Mouse (Mus musculus) liver, adult 2 months (tissue): ENCODE results near the gene Mmp24. TPM values are rescaled to one million over a fixed set of nuclear protein-coding genes. Genes with fewer than 3 reads are reported as not detected.

ENCODE experiments used
- DNase-seq: peaks from one replicate; pipeline ENCODE4 v3.0.0-alpha.2; 2011; ENCODE audit warnings: low read depth, low spot score; ENCODE audit errors: extremely low read depth
- H3K27ac ChIP-seq: fragments of 200-500 bp; replicated peaks from 2 replicates; pipeline ENCODE4 v1.5.1; 2012; ENCODE audit warnings: low read depth, mild to moderate bottlenecking, control low read depth, inconsistent platforms, low read length; ENCODE audit not compliant: insufficient read depth
- H3K27me3 ChIP-seq: fragments of 200-500 bp; 2 replicates; pipeline ENCODE4 v1.6.1; 2012; ENCODE audit warnings: mild to moderate bottlenecking, moderate library complexity, low read length, inconsistent platforms; ENCODE audit not compliant: control insufficient read depth, insufficient read depth
- H3K36me3 ChIP-seq: fragments of 200-500 bp; 2 replicates; pipeline ENCODE4 v1.6.1; 2012; ENCODE audit warnings: low read length, inconsistent platforms; ENCODE audit not compliant: control insufficient read depth, insufficient read depth
- H3K4me1 ChIP-seq: fragments of 200-500 bp; 2 replicates; pipeline ENCODE4 v1.6.1; 2011; ENCODE audit warnings: low read length; ENCODE audit not compliant: control insufficient read depth, insufficient read depth
- H3K4me3 ChIP-seq: fragments of 200-500 bp; 2 replicates; pipeline ENCODE4 v1.5.1; 2011; ENCODE audit warnings: low read depth, mild to moderate bottlenecking, control low read depth, low read length, moderate library complexity; ENCODE audit not compliant: insufficient read depth
- H3K79me2 ChIP-seq: fragments of 200-500 bp; 2 replicates; pipeline ENCODE4 v1.6.1; 2012; ENCODE audit warnings: inconsistent platforms, mild to moderate bottlenecking, low read length, moderate library complexity; ENCODE audit not compliant: control insufficient read depth, insufficient read depth
- H3K9ac ChIP-seq: fragments of 200-500 bp; 2 replicates; pipeline ENCODE4 v1.6.1; 2012; ENCODE audit warnings: low read depth, mild to moderate bottlenecking, control low read depth, inconsistent platforms, low read length
- CTCF ChIP-seq: fragments of 200-500 bp; IDR thresholded peaks from 2 replicates; pipeline ENCODE4 v1.5.1; 2011; ENCODE audit warnings: low read depth, low read length, control low read depth
- POLR2A ChIP-seq: fragments of 200-500 bp; IDR thresholded peaks from 2 replicates; pipeline ENCODE4 v1.6.1; 2011; ENCODE audit warnings: low read length, control low read depth; ENCODE audit not compliant: insufficient read depth; ENCODE audit errors: extremely low read depth
- WGBS: fragments of 180-500 bp; shearing (Covaris S2); methylation state at CpG from one replicate; pipeline ENCODE4 v1.1.7; 2018; 5-methylcytosine and 5-hydroxymethylcytosine counted together
- polyA plus RNA-seq: library from polyadenylated mRNA; depleted of rRNA; stranded (reverse); fragments of >200 nt; gene quantifications from 2 replicates; pipeline ENCODE4 v1.2.3, GENCODE M21; 2012
- total RNA-seq: library from RNA; depleted of rRNA; stranded (reverse); fragments of >200 nt; gene quantifications from 2 replicates; pipeline ENCODE4 v1.2.3, GENCODE M21; 2014

The Mmp24 gene
- total and polyA plus RNA-seq, 2 experiments: 0.05 TPM; not detected in 1

DNA sequence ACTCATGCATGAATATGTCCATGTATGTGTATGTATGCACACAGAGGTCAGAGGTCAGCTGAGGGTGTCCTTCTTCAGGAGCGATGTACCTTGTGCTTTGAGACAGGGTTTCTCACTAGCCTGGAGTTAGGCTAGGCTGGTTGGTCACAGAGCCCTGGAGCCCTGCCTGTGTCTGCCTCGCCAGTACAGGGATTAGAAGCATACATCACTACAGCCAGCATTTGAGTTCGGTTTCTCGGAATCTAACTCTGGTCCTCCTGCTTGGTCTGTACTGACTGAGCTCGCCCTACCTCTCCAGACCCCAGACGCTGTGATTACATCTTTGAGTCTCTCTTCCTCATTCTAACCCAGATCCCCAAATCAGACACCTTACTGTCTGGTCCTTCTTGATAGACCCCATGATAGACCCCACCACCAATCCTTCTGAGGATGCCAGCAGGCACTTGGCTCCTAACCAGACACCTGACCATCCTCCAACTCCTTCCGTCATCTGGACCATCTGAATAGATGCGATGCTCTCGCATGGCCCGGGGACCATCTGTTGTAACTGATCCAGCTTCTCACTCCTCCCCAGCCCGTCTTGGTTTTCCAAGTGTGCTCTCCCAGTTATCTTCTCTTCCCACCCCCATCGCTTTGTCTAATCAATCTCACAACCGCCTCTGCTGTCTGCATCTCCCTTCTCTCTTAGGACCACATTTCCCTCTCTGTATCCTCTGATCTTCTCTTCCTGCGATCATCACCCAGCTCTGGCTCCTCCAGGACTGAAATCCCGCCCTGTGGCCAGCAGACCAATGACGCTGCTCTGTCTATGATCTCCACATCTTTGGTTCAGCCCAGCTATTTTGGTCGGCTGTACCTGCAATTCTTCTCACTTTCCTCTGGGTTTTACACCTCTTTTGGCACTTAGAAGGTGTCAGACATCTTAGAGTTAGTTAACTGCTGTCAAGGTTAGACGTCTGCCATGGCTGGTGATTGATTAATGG is 13.1 kb downstream of the Mmp24 start:
- TF ChIP-seq CTCF (no peak), POLR2A (no peak)
- no peak overlapping the region for H3K4me3 ChIP-seq
- DNase-seq: no peak
- H3K36me3 ChIP-seq: no peaks in the 10 kb centered on the region
- H3K79me2 ChIP-seq: no peaks in the 10 kb centered on the region
- no peaks in the 10 kb centered on the region for H3K4me1 ChIP-seq
- 0 out of 2 replicates have a peak, but pooled peaks cover 2% of the 10 kb centered on the region for H3K27me3 ChIP-seq
- no peak overlapping the region for H3K27ac ChIP-seq
- no peak overlapping the region for H3K9ac ChIP-seq
- WGBS: 64% methylated on average over 18 of the region's 18 CpGs

- H3K27me3 ChIP-seq: 0 out of 2 replicates have a peak, but pooled peaks cover 2% of the 10 kb centered on the region
- H3K9ac ChIP-seq: no peak overlapping the region
- TF ChIP-seq POLR2A (no peak), CTCF (no peak)
- H3K4me1 ChIP-seq: no peaks in the 10 kb centered on the region
- H3K36me3 ChIP-seq: no peaks in the 10 kb centered on the region
- H3K79me2 ChIP-seq: no peaks in the 10 kb centered on the region
- 53% methylated on average over 12 of the region's 12 CpGs for WGBS
- H3K27ac ChIP-seq: no peak overlapping the region
- no peak for DNase-seq
- H3K4me3 ChIP-seq: no peak overlapping the region
Measured at GRCm38 (mm10) chr2:155792899-155793298, 17.8 kb downstream of the Mmp24 start.

GRCm38 (mm10) chr2:155794674-155795445 is 19.7 kb downstream of the Mmp24 start:
- TF ChIP-seq POLR2A (no peak), CTCF (no peak)
- Histone ChIP-seq H3K36me3 (no peaks in the 10 kb centered on the region), H3K27me3 (no peaks in the 10 kb centered on the region), H3K27ac (no peak overlapping the region), H3K9ac (no peak overlapping the region), H3K4me1 (no peaks in the 10 kb centered on the region), H3K79me2 (no peaks in the 10 kb centered on the region), H3K4me3 (no peak overlapping the region)
- 85% methylated on average over 12 of the region's 12 CpGs for WGBS
- DNase-seq: no peak

DNA sequence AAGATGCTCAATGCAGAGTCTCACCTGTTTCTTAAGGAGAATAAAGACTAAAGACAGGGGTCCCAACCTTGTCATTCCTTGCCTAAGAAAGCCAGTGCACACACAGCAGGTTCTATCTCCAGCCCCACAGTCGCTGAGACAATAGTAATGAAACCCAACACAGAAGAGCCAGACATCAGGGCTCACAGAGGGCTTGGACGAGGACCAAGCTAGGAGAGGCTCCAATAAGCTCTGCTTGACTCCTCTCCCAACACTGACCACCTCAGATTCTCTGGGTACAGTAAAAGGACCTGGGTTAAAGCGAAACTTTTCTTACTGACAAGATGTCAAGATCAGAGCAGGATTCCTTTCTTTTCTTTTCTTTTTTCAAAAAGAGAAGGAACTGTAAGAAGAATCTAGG is 23.5 kb downstream of the Mmp24 start:
- DNase-seq: no peak
- Histone ChIP-seq H3K27ac (no peak overlapping the region), H3K27me3 (no peaks in the 10 kb centered on the region), H3K4me3 (no peak overlapping the region), H3K9ac (no peak overlapping the region), H3K4me1 (no peaks in the 10 kb centered on the region), H3K36me3 (no peaks in the 10 kb centered on the region), H3K79me2 (no peaks in the 10 kb centered on the region)
- TF ChIP-seq CTCF (no peak), POLR2A (no peak)
- 47% methylated on average over 3 of the region's 3 CpGs for WGBS

GRCm38 (mm10) chr2:155802761-155803160 is 27.6 kb downstream of the Mmp24 start:
- H3K4me1 ChIP-seq: no peaks in the 10 kb centered on the region
- H3K9ac ChIP-seq: no peak overlapping the region
- peak; percentile 31 for DNase-seq
- no peaks in the 10 kb centered on the region for H3K79me2 ChIP-seq
- 60% methylated on average over 3 of the region's 3 CpGs for WGBS
- H3K27me3 ChIP-seq: no peaks in the 10 kb centered on the region
- no peaks in the 10 kb centered on the region for H3K36me3 ChIP-seq
- no peak for TF ChIP-seq POLR2A
- peak; percentile 52 for TF ChIP-seq CTCF
- H3K4me3 ChIP-seq: no peak overlapping the region
- H3K27ac ChIP-seq: no peak overlapping the region
